Mouse (Mus musculus) heart, embryonic 14.5 days (tissue): ENCODE measurements around the gene Pms2. TPM values are rescaled to one million over a fixed set of nuclear protein-coding genes. Genes with fewer than 3 reads are reported as not detected.

Experiments used
- ATAC-seq: fragments of 200-750 bp; cut with Nextera tagmentation; 2 replicates; pipeline ENCODE4 v1.8.0; 2017; ENCODE audit warnings: low read depth, moderate TSS enrichment; ENCODE audit not compliant: insufficient number of reproducible peaks, insufficient read depth, low FRiP score
- H3K27ac ChIP-seq, 2 experiments: fragments of 200-500 bp in 1 of 2; fragments of 300-500 bp in 1 of 2; sonication (generic) in 1 of 2; replicated peaks in 1 of 2; 2 replicates each; pipeline ENCODE4 v1.5.1; 2012 to 2014; ENCODE audit warnings: low read depth in 2 of 2, low read length in 2 of 2, control low read depth in 1 of 2, mild to moderate bottlenecking in 1 of 2, mixed read lengths in 1 of 2; ENCODE audit not compliant: control insufficient read depth in 1 of 2, insufficient read depth in 1 of 2
- H3K27me3 ChIP-seq: fragments of 300-500 bp; sonication (generic); 2 replicates; pipeline ENCODE4 v1.6.1; 2014; ENCODE audit warnings: mild to moderate bottlenecking, low read length, control low read depth; ENCODE audit not compliant: control insufficient read depth, insufficient read depth
- H3K36me3 ChIP-seq: fragments of 300-500 bp; sonication (generic); 2 replicates; pipeline ENCODE4 v1.6.1; 2014; ENCODE audit warnings: mild to moderate bottlenecking, control low read depth, low read length, mixed read lengths; ENCODE audit not compliant: control insufficient read depth, insufficient read depth
- H3K4me1 ChIP-seq, 2 experiments: fragments of 200-500 bp in 1 of 2; fragments of 300-500 bp in 1 of 2; sonication (generic) in 1 of 2; 2 replicates each; pipeline ENCODE4 v1.6.1; 2012 to 2014; ENCODE audit warnings: low read length in 2 of 2, control low read depth in 1 of 2, mixed read lengths in 1 of 2; ENCODE audit not compliant: control insufficient read depth in 2 of 2, insufficient read depth in 2 of 2
- H3K4me2 ChIP-seq: fragments of 300-500 bp; sonication (generic); 2 replicates; pipeline ENCODE4 v1.6.1; 2014; ENCODE audit warnings: mild to moderate bottlenecking, low read length
- H3K4me3 ChIP-seq, 2 experiments: fragments of 200-500 bp in 1 of 2; fragments of 300-500 bp in 1 of 2; sonication (generic) in 1 of 2; 2 replicates each; pipeline ENCODE4 v1.5.1; 2012 to 2014; ENCODE audit warnings: low read length in 2 of 2, mild to moderate bottlenecking in 2 of 2, control low read depth in 1 of 2, low read depth in 1 of 2, moderate library complexity in 1 of 2; ENCODE audit not compliant: control insufficient read depth in 1 of 2, insufficient read depth in 1 of 2
- H3K9ac ChIP-seq: fragments of 300-500 bp; sonication (generic); 2 replicates; pipeline ENCODE4 v1.6.1; 2014; ENCODE audit warnings: mild to moderate bottlenecking, low read length
- H3K9me3 ChIP-seq: fragments of 300-500 bp; sonication (generic); 2 replicates; pipeline ENCODE4 v1.6.1; 2016; ENCODE audit warnings: low read length, control low read depth; ENCODE audit not compliant: control insufficient read depth
- WGBS: fragments of 180-500 bp; shearing (Covaris S2); extraction: QIAGEN DNeasy Blood & Tissue Kit; methylation state at CpG from one replicate; pipeline ENCODE4 v1.1.7; 2014; 5-methylcytosine and 5-hydroxymethylcytosine counted together
- polyA plus RNA-seq: library from polyadenylated mRNA; unstranded; fragments of >200 nt; fragmentation: Nextera tagmentation; extraction: Ambion mirVana; gene quantifications from 2 replicates; pipeline ENCODE4 v1.2.1, GENCODE M21; 2014

Pms2 gene
- polyA plus RNA-seq, 1 experiment from 2014 or later, result 19.2 TPM

DNA sequence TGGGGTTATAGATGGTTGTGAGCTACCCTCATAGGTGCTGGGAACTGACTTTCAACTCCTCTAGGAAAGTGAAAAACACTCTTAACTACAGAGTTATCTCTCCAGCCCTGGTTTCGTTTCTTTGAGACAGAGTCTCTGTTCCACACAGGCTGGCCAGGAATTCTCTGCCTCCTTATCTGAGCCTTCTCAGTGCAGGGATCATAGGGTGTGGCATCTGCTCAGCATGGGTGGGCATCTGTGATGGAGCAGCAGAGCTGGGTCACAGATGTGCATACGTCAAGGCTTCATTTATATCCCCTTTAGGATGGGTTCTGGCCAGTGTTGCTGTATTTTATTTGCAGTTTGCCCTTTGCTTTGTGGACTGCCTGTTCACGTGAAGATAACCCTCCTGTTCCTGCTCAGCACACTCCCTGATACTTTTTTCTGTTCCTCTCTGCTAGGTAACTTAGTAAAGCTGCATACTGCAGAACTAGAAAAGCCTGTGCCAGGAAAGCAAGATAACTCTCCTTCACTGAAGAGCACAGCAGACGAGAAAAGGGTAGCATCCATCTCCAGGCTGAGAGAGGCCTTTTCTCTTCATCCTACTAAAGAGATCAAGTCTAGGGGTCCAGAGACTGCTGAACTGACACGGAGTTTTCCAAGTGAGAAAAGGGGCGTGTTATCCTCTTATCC lies 15.2 kb downstream of the Pms2 start:
- no peak for ATAC-seq
- H3K4me3 ChIP-seq, result no peak overlapping the region
- peaks cover 94% of the 10 kb centered on the region for H3K36me3 ChIP-seq
- H3K27me3 ChIP-seq, result no peaks in the 10 kb centered on the region
- H3K9ac ChIP-seq, result no peak overlapping the region
- WGBS, result 67% methylated on average over 6 of the region's 6 CpGs
- H3K4me2 ChIP-seq, result no peak overlapping the region
- H3K27ac ChIP-seq, result no peak overlapping the region
- H3K9me3 ChIP-seq, result no peaks in the 10 kb centered on the region
- no peaks in the 10 kb centered on the region for H3K4me1 ChIP-seq

DNA sequence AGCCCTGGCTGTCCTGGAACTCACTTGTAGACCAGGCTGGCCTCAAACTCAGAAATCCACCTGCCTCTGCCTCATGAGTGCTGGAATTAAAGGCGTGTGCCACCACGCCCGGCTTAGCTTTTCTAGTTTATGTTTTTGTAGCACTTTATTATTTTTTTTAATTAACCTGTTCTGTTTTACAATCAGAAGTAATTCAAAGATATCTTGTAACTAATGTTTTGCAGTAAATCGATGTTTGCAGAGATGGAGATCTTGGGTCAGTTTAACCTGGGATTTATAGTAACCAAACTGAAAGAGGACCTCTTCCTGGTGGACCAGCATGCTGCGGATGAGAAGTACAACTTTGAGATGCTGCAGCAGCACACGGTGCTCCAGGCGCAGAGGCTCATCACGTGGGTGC lies 18.1 kb downstream of the Pms2 start, which contains the start of gene Gm42421:
TSS of gene Gm42421 (plus strand) at position 301 of the 400 bp plus-strand sequence.
- Histone ChIP-seq H3K9me3 (no peaks in the 10 kb centered on the region), H3K36me3 (peaks cover 89% of the 10 kb centered on the region), H3K4me1 (no peaks in the 10 kb centered on the region), H3K4me3 (no peak within 1 kb of the TSS), H3K27me3 (no peaks in the 10 kb centered on the region), H3K4me2 (no peak within 1 kb of the TSS), H3K9ac (no peak within 1 kb of the TSS), H3K27ac (no peak within 1 kb of the TSS)
- 97% methylated on average over 8 of the region's 8 CpGs for WGBS
- ATAC-seq, result no peak

DNA sequence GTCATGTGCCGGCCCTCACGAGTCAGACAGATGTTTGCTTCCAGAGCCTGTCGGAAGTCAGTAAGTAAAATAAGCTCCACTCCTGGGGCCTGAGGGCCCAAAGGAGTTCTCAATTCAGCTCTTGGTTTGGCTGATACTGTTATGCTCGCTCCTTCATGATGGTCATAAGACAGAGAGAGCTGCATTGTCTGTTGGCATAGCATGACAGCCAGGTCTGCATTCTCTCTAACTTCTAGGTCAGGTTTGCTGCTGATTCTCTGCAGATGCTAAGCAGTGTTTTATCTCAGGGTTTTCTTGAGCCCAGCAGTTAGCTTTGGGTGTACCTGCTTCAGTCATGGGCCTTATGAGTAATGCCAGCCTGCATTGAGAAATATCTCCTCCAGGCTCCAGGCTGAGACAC lies 19.5 kb downstream of the Pms2 start:
- H3K4me3 ChIP-seq, result no peak overlapping the region
- ATAC-seq, result no peak
- no peak overlapping the region for H3K27ac ChIP-seq
- H3K9ac ChIP-seq, result no peak overlapping the region
- WGBS, result 91% methylated on average over 4 of the region's 4 CpGs
- H3K36me3 ChIP-seq, result peaks cover 75% of the 10 kb centered on the region
- H3K27me3 ChIP-seq, result no peaks in the 10 kb centered on the region
- H3K4me1 ChIP-seq, result no peaks in the 10 kb centered on the region
- H3K9me3 ChIP-seq, result no peaks in the 10 kb centered on the region
- no peak overlapping the region for H3K4me2 ChIP-seq

DNA sequence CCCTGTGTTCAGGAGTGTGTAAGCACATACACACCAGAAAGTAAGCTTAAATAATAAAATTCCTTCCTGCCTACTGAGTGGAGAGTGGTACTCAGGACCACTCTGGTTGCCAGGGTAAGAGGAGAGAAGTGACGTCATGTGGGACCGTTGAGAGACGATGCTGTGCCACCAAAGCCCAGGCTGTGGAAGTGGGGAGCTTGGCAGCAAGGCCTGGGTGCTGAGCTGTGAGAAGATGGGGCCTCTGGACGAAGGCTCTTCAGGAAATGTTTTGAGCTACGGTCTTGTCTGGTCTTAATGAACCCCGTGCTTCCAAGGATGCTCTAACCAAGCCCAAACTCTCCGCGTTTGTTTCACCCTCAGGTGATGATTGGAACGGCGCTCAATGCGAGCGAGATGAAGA lies 20.9 kb downstream of the Pms2 start:
- 92% methylated on average over 12 of the region's 12 CpGs for WGBS
- no peak for ATAC-seq
- Histone ChIP-seq H3K9ac (no peak overlapping the region), H3K36me3 (peaks cover 61% of the 10 kb centered on the region), H3K4me2 (no peak overlapping the region), H3K4me3 (no peak overlapping the region), H3K9me3 (no peaks in the 10 kb centered on the region), H3K27me3 (no peaks in the 10 kb centered on the region), H3K27ac (no peak overlapping the region), H3K4me1 (no peaks in the 10 kb centered on the region)

DNA sequence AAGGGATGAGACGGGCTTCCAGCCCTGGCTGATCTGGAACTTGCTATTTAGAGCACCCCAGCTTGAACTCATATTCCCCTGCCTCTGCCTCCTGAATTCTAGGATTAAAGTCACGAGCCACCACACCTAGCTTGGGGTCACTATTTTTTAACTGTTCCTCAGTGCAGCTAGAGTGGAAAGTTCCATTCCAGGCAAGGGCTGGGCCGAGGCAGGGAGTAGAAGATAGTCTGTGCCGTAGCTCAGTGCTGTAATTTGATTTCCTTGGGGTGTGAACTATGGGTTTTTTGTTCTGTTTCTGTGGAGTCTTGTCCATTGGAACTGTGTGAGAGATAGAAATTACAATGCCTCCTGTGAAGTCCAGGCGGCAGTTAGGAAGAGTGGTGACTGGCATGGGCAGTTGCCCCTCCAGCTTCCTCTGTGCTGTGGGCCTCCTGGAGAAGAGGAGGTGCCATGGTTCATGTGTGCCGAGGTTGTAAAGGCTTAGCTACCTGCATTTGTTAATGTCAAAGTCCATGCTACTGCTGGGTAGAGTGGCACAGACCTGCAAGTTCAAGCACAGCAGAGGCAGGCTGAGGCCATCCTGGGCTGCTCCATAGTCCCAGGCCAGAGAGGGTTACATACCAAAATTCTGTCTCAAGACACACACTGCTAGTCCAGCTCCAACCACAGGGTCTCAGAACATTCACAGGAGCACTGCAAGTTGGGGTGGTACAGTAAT lies 22.3 kb downstream of the Pms2 start:
- no peak overlapping the region for H3K27ac ChIP-seq
- no peaks in the 10 kb centered on the region for H3K27me3 ChIP-seq
- H3K4me1 ChIP-seq, result no peaks in the 10 kb centered on the region
- H3K9ac ChIP-seq, result no peak overlapping the region
- H3K4me3 ChIP-seq, result no peak overlapping the region
- H3K4me2 ChIP-seq, result no peak overlapping the region
- WGBS, result 80% methylated on average over 6 of the region's 6 CpGs
- H3K9me3 ChIP-seq, result no peaks in the 10 kb centered on the region
- no peak for ATAC-seq
- peaks cover 48% of the 10 kb centered on the region for H3K36me3 ChIP-seq

DNA sequence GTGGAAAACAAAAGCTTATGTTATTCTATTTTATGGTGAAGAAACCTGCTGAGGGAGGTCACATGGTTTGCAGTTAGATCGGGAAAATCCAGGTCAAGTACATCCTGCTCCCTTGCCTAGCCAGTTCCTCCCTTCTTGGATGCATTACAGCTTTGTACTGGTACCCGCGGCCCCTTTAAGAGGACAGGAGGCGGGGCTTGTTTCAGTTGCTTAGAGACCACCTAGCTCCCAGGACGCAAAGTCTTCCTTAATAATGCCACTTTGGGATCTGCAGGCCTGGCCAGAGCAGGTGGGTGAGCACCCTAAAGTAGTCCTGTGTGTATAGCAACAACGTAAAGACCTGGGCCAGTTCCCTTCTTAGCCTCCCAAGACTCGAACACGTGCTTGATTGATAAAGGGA lies 23.1 kb downstream of the Pms2 start, which contains the start of gene Rsph10b:
TSS of gene Rsph10b (plus strand) at position 205 of the 400 bp plus-strand sequence.
- no peak within 1 kb of the TSS for H3K27ac ChIP-seq
- no peak within 1 kb of the TSS for H3K4me3 ChIP-seq
- no peak within 1 kb of the TSS for H3K4me2 ChIP-seq
- no peaks in the 10 kb centered on the region for H3K27me3 ChIP-seq
- ATAC-seq, result no peak
- peaks cover 43% of the 10 kb centered on the region for H3K36me3 ChIP-seq
- no peaks in the 10 kb centered on the region for H3K4me1 ChIP-seq
- 15% methylated on average over 8 of the region's 8 CpGs for WGBS
- no peaks in the 10 kb centered on the region for H3K9me3 ChIP-seq
- H3K9ac ChIP-seq, result no peak within 1 kb of the TSS

DNA sequence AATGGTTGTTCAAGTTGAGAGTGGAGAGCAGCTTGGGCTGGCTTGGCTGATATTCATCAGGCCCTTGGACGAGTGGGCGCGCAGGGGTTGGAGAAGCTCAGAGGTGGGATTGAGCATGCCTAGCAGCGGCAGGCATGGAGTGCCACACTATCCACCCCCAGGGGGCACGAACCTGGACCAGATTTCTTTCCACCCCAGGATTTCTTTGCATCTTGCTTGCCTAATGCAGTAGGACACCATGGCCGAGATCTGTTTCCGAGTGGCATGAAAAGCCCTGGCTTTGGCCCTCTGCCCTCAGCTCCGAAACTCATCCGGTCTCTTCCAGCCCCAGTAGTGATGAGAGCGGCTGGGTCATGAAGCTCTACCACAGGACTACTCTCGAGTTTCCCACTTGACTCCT lies 23.6 kb downstream of the Pms2 start:
- peaks cover 38% of the 10 kb centered on the region for H3K36me3 ChIP-seq
- ATAC-seq, result no peak

More for the DNA sequence above, 23.6 kb downstream of the Pms2 start:
- no peak overlapping the region for H3K4me3 ChIP-seq
- WGBS, result 83% methylated on average over 11 of the region's 11 CpGs
- H3K27ac ChIP-seq, result no peak overlapping the region
- no peak overlapping the region for H3K9ac ChIP-seq
- H3K9me3 ChIP-seq, result no peaks in the 10 kb centered on the region
- H3K27me3 ChIP-seq, result no peaks in the 10 kb centered on the region
- no peaks in the 10 kb centered on the region for H3K4me1 ChIP-seq
- H3K4me2 ChIP-seq, result no peak overlapping the region
